Mouse (Mus musculus) heart, embryonic 13.5 days (tissue): ENCODE data around the gene Plscr5. TPM values are rescaled to one million over a fixed set of nuclear protein-coding genes. Genes with fewer than 3 reads are reported as not detected.

Experiments used
- ATAC-seq: fragments of 200-750 bp; cut with Nextera tagmentation; 2 replicates; pipeline ENCODE4 v1.8.0; 2017; ENCODE audit warnings: moderate TSS enrichment; ENCODE audit not compliant: insufficient number of reproducible peaks, low FRiP score, low TSS enrichment; ENCODE audit errors: extremely low read depth
- H3K27ac ChIP-seq: fragments of 300-500 bp; sonication (generic); replicated peaks from 2 replicates; pipeline ENCODE4 v1.5.1; 2015; ENCODE audit warnings: moderate library complexity, mild to moderate bottlenecking, inconsistent platforms
- H3K27me3 ChIP-seq: fragments of 300-500 bp; sonication (generic); replicated peaks from 2 replicates; pipeline ENCODE4 v1.6.1; 2015; ENCODE audit warnings: mild to moderate bottlenecking, inconsistent platforms
- H3K36me3 ChIP-seq: fragments of 300-500 bp; sonication (generic); 2 replicates; pipeline ENCODE4 v1.6.1; 2015; ENCODE audit warnings: mild to moderate bottlenecking, inconsistent platforms
- H3K4me1 ChIP-seq: fragments of 300-500 bp; sonication (generic); 2 replicates; pipeline ENCODE4 v1.6.1; 2015; ENCODE audit warnings: inconsistent platforms
- H3K4me2 ChIP-seq: fragments of 300-500 bp; sonication (generic); 2 replicates; pipeline ENCODE4 v1.6.1; 2015; ENCODE audit warnings: inconsistent platforms, mild to moderate bottlenecking, moderate library complexity
- H3K4me3 ChIP-seq: fragments of 300-500 bp; sonication (generic); 2 replicates; pipeline ENCODE4 v1.5.1; 2015; ENCODE audit warnings: moderate library complexity, mild to moderate bottlenecking, inconsistent platforms
- H3K9ac ChIP-seq: fragments of 300-500 bp; sonication (generic); 2 replicates; pipeline ENCODE4 v1.6.1; 2015; ENCODE audit warnings: inconsistent platforms, mild to moderate bottlenecking, moderate library complexity
- H3K9me3 ChIP-seq: fragments of 300-500 bp; sonication (generic); 2 replicates; pipeline ENCODE4 v1.6.1; 2016; ENCODE audit warnings: inconsistent platforms
- WGBS: fragments of 180-500 bp; shearing (Covaris S2); methylation state at CpG from one replicate; pipeline ENCODE4 v1.1.7; 2015; ENCODE audit warnings: mixed read lengths; 5-methylcytosine and 5-hydroxymethylcytosine counted together
- polyA plus RNA-seq: library from polyadenylated mRNA; unstranded; fragments of >200 nt; fragmentation: Nextera tagmentation; extraction: Ambion mirVana; gene quantifications from 2 replicates; pipeline ENCODE4 v1.2.1, GENCODE M21; 2015

Gene Plscr5
- polyA plus RNA-seq, 1 experiment from 2014 or later, result not detected

- WGBS, result 77% methylated on average over 16 of the region's 16 CpGs
- 0 out of 2 replicates have a peak overlapping the region, but pooled peaks have one; percentile 3 for H3K27ac ChIP-seq
- no peak overlapping the region for H3K4me2 ChIP-seq
- no peaks in the 10 kb centered on the region for H3K27me3 ChIP-seq
- H3K36me3 ChIP-seq, result no peaks in the 10 kb centered on the region
- H3K9ac ChIP-seq, result no peak overlapping the region
- 0 out of 2 replicates have a peak, but pooled peaks cover 3% of the 10 kb centered on the region for H3K4me1 ChIP-seq
- 0 out of 2 replicates have a peak, but pooled peaks cover 4% of the 10 kb centered on the region for H3K9me3 ChIP-seq
- no peak for ATAC-seq
- H3K4me3 ChIP-seq, result no peak overlapping the region
Observed at GRCm38 (mm10) chr9:92228867-92229832, 36.4 kb downstream of the Plscr5 start.

- no peak for ATAC-seq
- WGBS, result 24% methylated on average over 2 of the region's 2 CpGs
- H3K36me3 ChIP-seq, result no peaks in the 10 kb centered on the region
Observed at GRCm38 (mm10) chr9:92229833-92230205, 37.1 kb downstream of the Plscr5 start.

GRCm38 (mm10) chr9:92234901-92235458, 42.2 kb downstream of the Plscr5 start:
- 81% methylated on average over 11 of the region's 11 CpGs for WGBS
- Histone ChIP-seq H3K4me3 (no peak overlapping the region), H3K36me3 (no peaks in the 10 kb centered on the region), H3K9ac (no peak overlapping the region), H3K27me3 (no peaks in the 10 kb centered on the region), H3K27ac (no peak overlapping the region), H3K4me1 (0 out of 2 replicates have a peak, but pooled peaks cover 3% of the 10 kb centered on the region), H3K9me3 (0 out of 2 replicates have a peak, but pooled peaks cover 4% of the 10 kb centered on the region), H3K4me2 (no peak overlapping the region)
- no peak for ATAC-seq

More at GRCm38 (mm10) chr9:92229833-92230205, 37.1 kb downstream of the Plscr5 start:
- 0 out of 2 replicates have a peak, but pooled peaks cover 3% of the 10 kb centered on the region for H3K4me1 ChIP-seq
- H3K27ac ChIP-seq, result no peak overlapping the region
- H3K4me2 ChIP-seq, result no peak overlapping the region
- no peak overlapping the region for H3K4me3 ChIP-seq
- no peaks in the 10 kb centered on the region for H3K27me3 ChIP-seq
- H3K9ac ChIP-seq, result no peak overlapping the region
- 0 out of 2 replicates have a peak, but pooled peaks cover 4% of the 10 kb centered on the region for H3K9me3 ChIP-seq

- Histone ChIP-seq H3K9me3 (no peaks in the 10 kb centered on the region), H3K9ac (no peak overlapping the region), H3K4me3 (no peak overlapping the region), H3K36me3 (no peaks in the 10 kb centered on the region), H3K27me3 (no peaks in the 10 kb centered on the region), H3K4me1 (peaks cover 25% of the 10 kb centered on the region), H3K4me2 (peak overlapping the region; percentile 79; the same call in 1 of the 2 replicates), H3K27ac (no peak overlapping the region)
- 81% methylated on average over 7 of the region's 7 CpGs for WGBS
- no peak for ATAC-seq
Observed at GRCm38 (mm10) chr9:92248773-92249446, 56.2 kb downstream of the Plscr5 start.

- no peaks in the 10 kb centered on the region for H3K27me3 ChIP-seq
- 34% methylated on average over 7 of the region's 7 CpGs for WGBS
- peaks cover 25% of the 10 kb centered on the region for H3K4me1 ChIP-seq
- H3K9ac ChIP-seq, result peak within 1 kb of the TSS; percentile 89
- H3K27ac ChIP-seq, result peak within 1 kb of the TSS; percentile 98
- no peak for ATAC-seq
- H3K4me2 ChIP-seq, result peak within 1 kb of the TSS; percentile 79
- H3K36me3 ChIP-seq, result no peaks in the 10 kb centered on the region
- peak within 1 kb of the TSS; percentile 80 for H3K4me3 ChIP-seq
- H3K9me3 ChIP-seq, result no peaks in the 10 kb centered on the region
Observed at GRCm38 (mm10) chr9:92249447-92249852, 56.7 kb downstream of the Plscr5 start, which contains the start of gene Plscr1. TSS of gene Plscr1 (plus strand) at chr9:92249750.

- peak overlapping the region; percentile 79 for H3K4me2 ChIP-seq
- peak overlapping the region; percentile 89 for H3K9ac ChIP-seq
- ATAC-seq, result peak; percentile 79; the same call in 1 of the 2 replicates
- no peaks in the 10 kb centered on the region for H3K27me3 ChIP-seq
- WGBS, result under 1% methylated on average over 40 of the region's 40 CpGs
- H3K4me1 ChIP-seq, result peaks cover 30% of the 10 kb centered on the region
- H3K9me3 ChIP-seq, result no peaks in the 10 kb centered on the region
- H3K27ac ChIP-seq, result peak overlapping the region; percentile 98
- H3K36me3 ChIP-seq, result no peaks in the 10 kb centered on the region
- peak overlapping the region; percentile 80 for H3K4me3 ChIP-seq
Observed at GRCm38 (mm10) chr9:92249987-92250772, 57.4 kb downstream of the Plscr5 start.

GRCm38 (mm10) chr9:92252718-92253117, 60.0 kb downstream of the Plscr5 start:
- no peak for ATAC-seq

GRCm38 (mm10) chr9:92253585-92254321, 61.0 kb downstream of the Plscr5 start:
- Histone ChIP-seq H3K27ac (no peak overlapping the region), H3K36me3 (no peaks in the 10 kb centered on the region), H3K9ac (no peak overlapping the region), H3K9me3 (no peaks in the 10 kb centered on the region), H3K27me3 (no peaks in the 10 kb centered on the region), H3K4me1 (peaks cover 31% of the 10 kb centered on the region), H3K4me3 (no peak overlapping the region), H3K4me2 (no peak overlapping the region)
- 78% methylated on average over 10 of the region's 10 CpGs for WGBS
- no peak for ATAC-seq

More at GRCm38 (mm10) chr9:92252718-92253117, 60.0 kb downstream of the Plscr5 start:
- H3K36me3 ChIP-seq, result no peaks in the 10 kb centered on the region
- no peak overlapping the region for H3K27ac ChIP-seq
- peaks cover 31% of the 10 kb centered on the region for H3K4me1 ChIP-seq
- no peaks in the 10 kb centered on the region for H3K9me3 ChIP-seq
- no peak overlapping the region for H3K4me3 ChIP-seq
- H3K27me3 ChIP-seq, result no peaks in the 10 kb centered on the region
- 76% methylated on average over 5 of the region's 5 CpGs for WGBS
- no peak overlapping the region for H3K9ac ChIP-seq
- no peak overlapping the region; the same call in 1 of the 2 replicates for H3K4me2 ChIP-seq
